Mouse (Mus musculus) ovary, adult 18-20 months (tissue): ENCODE data around the gene Fbxo39.
"Not testable (repeated sequence)": the region's sequence is repeated elsewhere in the genome, so short reads cannot be mapped to it uniquely, and the experiment has no call there.

Experiments used
- DNase-seq: peaks from one replicate; pipeline ENCODE4 v3.0.0; 2022; ENCODE audit warnings: low spot score, mixed read lengths

The Fbxo39 gene

DNA sequence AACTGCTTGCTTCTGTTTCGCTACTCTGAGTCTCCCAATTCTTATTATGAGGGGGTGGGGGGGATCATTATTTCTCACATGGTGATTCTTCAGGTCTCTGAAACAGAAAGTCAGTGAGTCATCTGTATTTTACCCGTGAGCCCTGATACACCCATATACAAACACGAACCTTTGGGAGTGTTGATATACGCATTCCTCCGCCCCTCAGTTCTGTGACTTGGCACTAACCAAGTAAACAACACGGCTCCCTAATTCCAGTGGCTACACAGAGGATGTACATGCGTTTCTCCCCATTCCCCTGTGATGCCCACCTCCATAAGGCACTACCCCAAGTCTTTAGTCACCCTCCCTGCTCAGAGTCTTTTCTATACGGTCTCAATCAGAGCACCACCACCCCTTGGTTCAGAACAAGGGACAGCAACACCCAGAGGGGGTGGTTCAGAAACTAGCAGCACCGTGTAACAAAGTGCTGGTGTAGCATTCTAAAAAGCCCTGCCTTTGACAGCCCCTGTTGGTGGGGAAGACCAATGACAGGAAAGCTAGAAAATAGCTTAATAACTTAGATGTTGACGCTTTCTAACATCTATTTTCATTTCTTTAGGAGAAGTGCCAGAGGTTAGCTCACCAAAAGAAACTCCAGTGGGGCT lies 2.8 kb upstream of the Fbxo39 start:
- no peak for DNase-seq

DNA sequence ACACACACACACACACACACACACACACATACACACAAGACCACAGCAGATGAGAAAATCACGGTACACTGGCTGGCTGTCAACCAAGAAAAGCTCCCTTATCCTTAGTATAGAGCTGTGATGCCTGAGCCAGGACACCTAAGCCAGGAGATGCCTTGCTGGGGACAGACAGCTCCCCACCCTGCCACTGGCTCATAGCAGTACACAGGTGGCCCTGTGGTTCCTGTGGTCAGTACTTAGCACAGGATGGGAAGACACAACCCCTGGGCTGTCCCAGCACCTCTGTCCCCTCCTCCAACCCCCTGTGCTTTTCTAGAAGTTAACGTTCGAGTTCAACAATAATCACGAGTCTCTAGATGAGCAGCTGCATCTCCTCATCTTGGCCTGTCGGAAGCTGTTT lies 3.8 kb downstream of the Fbxo39 start:
- DNase-seq = no peak

DNA sequence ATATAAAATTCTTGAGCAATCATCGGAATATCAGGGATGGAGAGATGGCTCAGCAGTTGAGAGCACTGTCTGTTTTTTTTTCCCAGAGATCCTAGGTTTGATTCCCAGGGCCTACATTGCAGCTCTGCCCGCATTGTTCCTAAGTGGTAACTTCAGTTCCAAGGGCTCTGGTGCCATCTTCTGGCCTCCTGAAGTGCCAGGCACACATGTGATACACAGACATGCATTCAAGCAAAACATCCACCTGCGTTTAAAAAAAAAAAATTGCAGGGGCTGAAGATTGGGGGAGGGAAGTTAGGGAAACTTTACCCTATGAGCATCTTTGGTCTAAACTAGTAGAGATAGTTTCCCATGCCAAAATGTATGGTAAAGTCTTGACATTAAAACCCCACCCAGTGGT lies 10.2 kb downstream of the Fbxo39 start:
- no peak for DNase-seq

DNA sequence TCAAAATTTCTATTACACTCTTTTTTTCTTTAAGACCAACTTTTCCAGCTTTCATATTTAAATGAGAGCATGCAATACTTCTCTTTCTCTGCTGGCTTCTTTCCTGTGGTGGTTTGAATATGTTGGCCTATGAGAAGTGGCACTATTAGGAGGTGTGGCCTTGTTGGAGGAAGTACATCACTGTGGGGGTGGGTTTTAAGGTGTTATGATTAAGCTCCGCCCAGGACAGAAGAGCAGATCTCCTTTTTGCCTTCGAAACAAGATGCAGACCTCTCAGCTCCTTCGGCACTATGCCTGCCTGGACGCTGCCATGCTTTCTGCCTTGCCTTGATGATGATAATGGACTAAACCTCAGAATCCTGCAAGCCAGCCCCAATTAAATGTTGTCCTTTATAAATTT lies 11.5 kb downstream of the Fbxo39 start:
- no peak for DNase-seq

GRCm38 (mm10) chr11:72332951-72333667 lies 18.9 kb downstream of the Fbxo39 start:
- no peak for DNase-seq

DNA sequence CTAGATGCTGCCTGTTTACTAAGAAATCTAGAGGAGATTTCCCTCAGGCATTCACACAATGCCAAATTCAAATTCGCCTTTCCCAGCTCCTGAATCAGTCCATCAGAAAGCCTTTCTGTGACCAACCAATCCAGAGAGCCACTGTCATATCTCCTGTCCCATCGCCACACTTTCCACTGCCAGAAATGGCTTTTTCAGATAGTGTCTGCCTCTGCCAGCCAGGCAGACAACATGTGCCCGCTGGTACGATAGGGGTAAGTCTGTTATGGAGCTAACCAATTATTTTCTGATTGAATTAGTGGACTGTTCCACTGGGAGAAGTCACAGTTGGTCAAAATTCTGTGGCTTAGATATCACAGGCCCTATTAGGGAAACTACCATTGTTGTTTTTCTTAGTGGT lies 20.4 kb downstream of the Fbxo39 start:
- no peak for DNase-seq

- DNase-seq = no peak
Observed at GRCm38 (mm10) chr11:72336726-72337125, 22.5 kb downstream of the Fbxo39 start.

DNA sequence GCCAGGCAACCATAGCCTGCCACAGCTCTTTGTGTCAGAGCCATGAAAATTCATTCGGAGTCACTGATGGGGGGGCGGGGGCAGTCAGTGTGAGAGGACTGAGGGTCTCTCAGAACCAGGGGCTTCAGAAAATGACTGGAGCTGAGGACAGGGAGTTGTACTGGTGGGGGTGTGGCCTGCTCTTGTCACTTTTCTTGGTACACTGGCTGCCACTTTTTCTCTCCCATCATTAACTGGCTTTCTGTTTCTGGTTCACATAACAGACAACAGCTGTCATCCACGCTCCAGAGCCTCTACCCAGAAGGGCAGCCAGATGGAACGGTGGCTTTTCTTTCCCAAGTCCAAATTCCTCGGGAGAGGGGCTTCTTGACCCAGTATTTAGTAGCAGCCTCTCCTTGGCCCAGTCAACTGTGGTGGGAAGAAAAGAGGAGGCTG lies 24.2 kb downstream of the Fbxo39 start:
- no peak for DNase-seq

GRCm38 (mm10) chr11:72339716-72340115 lies 25.5 kb downstream of the Fbxo39 start:
- no peak for DNase-seq

GRCm38 (mm10) chr11:72342549-72343237 lies 28.4 kb downstream of the Fbxo39 start:
- DNase-seq = peak; percentile 35

- DNase-seq = not testable (repeated sequence)
Observed at GRCm38 (mm10) chr11:72343238-72343625, 29.0 kb downstream of the Fbxo39 start.

DNA sequence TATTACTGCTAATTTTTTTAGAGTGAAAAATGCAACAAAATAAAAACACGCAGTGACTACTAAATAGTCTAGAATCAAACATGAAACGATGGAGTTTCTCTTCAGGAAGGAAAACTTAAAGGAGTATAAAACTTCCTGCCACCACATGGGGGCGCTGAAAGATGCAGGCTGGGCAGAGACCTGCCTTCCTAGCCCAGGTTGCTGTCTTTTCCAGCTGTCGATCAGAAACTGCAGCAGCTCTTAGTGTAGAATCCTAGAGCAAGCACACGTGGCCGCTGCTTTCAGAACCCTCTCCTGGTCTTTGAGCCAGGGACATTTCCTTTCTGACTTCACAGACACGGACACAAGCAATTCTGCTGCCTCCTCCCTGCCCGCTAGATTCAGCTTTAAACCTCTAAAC lies 29.7 kb downstream of the Fbxo39 start:
- DNase-seq = no peak

DNA sequence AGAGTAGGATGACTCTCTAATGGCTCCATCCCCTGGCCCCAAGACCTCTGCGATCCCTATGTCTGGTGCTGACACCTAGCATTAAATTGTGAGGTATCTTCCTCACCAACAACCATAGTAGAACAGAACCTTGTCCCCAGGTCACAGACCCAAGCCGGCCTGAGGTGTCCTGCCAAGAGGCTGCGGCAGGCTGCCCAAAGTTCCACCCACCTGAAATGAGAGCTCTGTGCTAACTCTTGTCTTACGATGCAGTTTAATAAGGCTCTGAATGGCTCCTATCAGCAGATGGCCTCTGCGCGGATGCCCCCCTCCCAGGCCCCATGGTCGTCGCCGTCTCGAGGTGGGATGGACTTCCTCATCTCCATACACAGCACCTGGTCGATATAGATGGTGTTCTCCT lies 30.2 kb downstream of the Fbxo39 start:
- no peak for DNase-seq

DNA sequence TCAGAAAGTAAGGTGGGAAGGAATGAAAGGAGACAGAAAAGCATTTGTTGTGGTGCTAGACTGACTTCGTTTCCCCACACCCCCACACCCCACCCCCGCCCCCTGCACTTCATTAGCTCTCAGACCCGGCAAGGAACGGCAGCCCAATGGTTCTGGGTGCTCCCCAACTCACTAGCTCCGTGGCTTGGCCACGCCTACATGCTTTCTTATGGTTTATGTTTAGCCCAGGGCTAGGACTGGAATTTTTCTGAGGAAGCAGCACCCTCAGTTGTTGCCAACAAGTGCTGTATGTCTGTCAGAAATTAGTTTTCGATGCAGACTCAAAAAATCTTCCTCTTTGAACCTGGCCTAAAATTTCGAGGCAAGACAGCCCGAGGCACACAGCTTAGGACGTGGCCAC lies 34.3 kb downstream of the Fbxo39 start:
- DNase-seq = no peak

DNA sequence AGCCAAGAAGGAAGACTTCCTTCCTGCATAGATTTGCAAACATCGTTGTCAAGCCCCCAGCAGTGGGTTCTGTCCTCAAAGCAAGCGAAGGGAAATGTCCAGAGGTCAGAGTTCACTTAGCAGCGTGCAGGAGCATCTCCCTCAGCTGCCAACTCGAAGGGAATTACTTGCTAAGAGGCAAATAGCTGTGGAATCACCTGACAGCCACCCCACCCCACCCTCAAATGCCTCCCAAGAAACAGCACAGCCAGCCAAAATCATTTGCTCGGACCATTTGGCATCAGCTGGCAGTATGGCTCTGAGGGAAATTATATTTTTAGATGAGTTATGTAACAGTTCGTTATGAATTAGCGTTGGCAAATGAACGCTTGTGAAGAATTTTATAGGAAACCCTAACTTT lies 34.8 kb downstream of the Fbxo39 start:
- DNase-seq = no peak

- no peak for DNase-seq
Observed at GRCm38 (mm10) chr11:72349652-72350051, 35.4 kb downstream of the Fbxo39 start.

DNA sequence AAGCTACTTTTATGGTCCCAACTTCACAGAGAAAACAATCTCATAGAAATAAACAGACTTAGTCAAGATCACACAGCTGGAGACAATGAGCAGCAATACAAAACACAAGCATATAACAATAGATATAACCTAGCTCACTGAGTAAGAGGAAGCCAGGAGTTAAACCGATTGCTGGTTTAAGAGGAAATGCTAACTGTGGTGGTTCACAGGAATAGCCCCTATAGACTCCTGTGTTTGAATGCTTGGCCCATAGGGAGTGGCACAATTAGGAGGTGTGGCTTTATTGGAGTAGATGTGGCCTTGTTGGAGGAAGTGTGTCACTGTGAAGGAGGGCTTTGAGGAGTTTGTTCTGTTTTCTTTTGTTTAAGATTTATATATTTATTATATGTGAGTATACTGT lies 38.0 kb downstream of the Fbxo39 start:
- no peak for DNase-seq

DNA sequence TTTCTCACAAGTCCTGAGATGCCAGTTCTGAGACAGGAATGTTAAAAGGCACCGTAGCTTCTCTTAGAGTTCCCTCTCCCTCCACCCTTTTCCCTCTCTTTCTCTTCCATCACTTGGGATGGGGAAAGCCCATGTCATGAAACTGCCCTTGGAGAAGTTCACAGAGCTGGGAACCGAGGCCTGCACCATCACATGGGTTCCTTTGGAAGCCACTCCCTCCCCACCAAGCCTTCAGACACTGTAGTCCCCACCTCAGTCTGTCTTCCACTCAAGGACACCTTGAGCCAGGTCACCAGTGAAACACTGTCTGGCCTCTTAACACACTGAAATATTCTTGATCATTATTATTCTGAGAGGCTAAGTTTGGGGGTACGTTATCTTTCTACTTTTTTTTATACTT lies 38.9 kb downstream of the Fbxo39 start:
- no peak for DNase-seq

DNA sequence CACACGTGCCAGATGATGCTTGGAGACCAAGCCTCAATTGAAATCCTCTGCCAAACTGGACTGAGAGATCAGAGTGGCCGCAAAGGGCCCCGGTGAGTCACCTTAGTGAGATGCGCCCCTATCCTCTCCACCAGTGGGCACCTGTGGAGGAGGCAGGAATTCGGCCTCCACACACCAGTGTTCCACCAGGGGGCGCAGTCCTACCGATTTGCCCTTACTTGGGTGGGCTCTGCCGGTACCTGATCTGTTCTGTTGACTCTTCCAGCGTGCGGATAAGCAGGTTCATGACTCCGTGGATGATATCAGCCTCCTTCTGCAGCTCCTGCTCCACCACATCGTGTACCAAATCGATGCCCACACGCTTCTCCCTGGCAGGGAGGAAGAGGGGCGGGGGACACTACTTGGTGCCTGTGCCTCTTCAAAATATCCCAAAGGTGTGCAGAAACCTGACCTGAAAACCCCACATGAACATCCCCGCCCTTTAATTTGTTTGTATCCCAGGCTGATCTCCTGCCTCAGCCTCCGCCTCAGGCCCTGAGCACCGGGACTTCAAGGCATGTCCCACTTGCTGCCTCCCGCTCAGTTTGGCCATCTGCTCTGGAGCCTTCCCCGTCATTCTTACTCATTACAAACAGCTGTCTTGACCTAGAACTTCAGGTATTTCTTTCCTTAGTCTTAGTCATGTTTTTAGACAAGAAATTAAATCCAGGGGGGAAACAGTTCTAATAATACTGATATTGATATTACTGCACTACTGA lies 40.9 kb downstream of the Fbxo39 start:
- no peak for DNase-seq

GRCm38 (mm10) chr11:72361385-72362346 lies 47.4 kb downstream of the Fbxo39 start:
- peak; percentile 64 for DNase-seq

DNA sequence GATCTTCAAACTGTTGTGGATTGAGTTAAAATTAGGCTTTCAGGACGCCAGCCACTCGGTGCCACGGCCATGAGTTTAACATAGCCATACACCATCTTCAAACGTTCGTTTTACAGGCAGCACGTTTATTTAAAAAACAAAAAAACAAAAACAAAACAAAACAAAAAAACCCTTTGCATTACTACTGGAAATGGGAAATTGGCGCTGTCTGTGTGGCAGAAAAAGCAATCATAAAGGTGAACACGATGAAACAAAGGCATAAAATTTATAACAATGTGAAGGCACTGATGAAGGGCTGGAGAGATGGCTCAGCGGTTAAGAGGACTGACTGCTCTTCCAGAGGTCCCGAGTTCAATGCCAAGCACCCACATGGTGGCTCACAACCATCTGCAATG lies 48.1 kb downstream of the Fbxo39 start, which contains the start of gene Tekt1:
Gene Tekt1, minus strand, starts transcription at position 96 of the 395 bp plus-strand sequence.
- no peak for DNase-seq
